Mouse (Mus musculus) midbrain, embryonic 15.5 days (tissue): ENCODE measurements around the gene Elmsan1. TPM values are rescaled to one million over a fixed set of nuclear protein-coding genes. Genes with fewer than 3 reads are reported as not detected.
"Not testable (repeated sequence)": the region's sequence is repeated elsewhere in the genome, so short reads cannot be mapped to it uniquely, and the experiment has no call there.

Experiments
- ATAC-seq: fragments of 200-750 bp; cut with Nextera tagmentation; replicated peaks from 2 replicates; pipeline ENCODE4 v1.8.0; 2017; ENCODE audit warnings: moderate TSS enrichment
- H3K27ac ChIP-seq: fragments of 300-500 bp; sonication (generic); 2 replicates; pipeline ENCODE4 v1.5.1; 2015; ENCODE audit warnings: mild to moderate bottlenecking, inconsistent platforms
- H3K27me3 ChIP-seq: fragments of 300-500 bp; sonication (generic); replicated peaks from 2 replicates; pipeline ENCODE4 v1.6.1; 2015; ENCODE audit warnings: inconsistent platforms
- H3K36me3 ChIP-seq: fragments of 300-500 bp; sonication (generic); replicated peaks from 2 replicates; pipeline ENCODE4 v1.6.1; 2015; ENCODE audit warnings: inconsistent platforms
- H3K4me1 ChIP-seq: fragments of 300-500 bp; sonication (generic); 2 replicates; pipeline ENCODE4 v1.6.1; 2015; ENCODE audit warnings: inconsistent platforms
- H3K4me2 ChIP-seq: fragments of 300-500 bp; sonication (generic); 2 replicates; pipeline ENCODE4 v1.6.1; 2015; ENCODE audit warnings: inconsistent platforms, mild to moderate bottlenecking, moderate library complexity
- H3K4me3 ChIP-seq: fragments of 300-500 bp; sonication (generic); 2 replicates; pipeline ENCODE4 v1.5.1; 2015; ENCODE audit warnings: mild to moderate bottlenecking, inconsistent platforms
- H3K9ac ChIP-seq: fragments of 300-500 bp; sonication (generic); 2 replicates; pipeline ENCODE4 v1.6.1; 2015; ENCODE audit warnings: mild to moderate bottlenecking, inconsistent platforms
- H3K9me3 ChIP-seq: fragments of 300-500 bp; sonication (generic); 2 replicates; pipeline ENCODE4 v1.6.1; 2016; ENCODE audit warnings: inconsistent platforms
- WGBS: fragments of 180-500 bp; shearing (Covaris S2); methylation state at CpG from one replicate; pipeline ENCODE4 v1.1.7; 2015; ENCODE audit warnings: mixed read lengths; 5-methylcytosine and 5-hydroxymethylcytosine counted together
- polyA plus RNA-seq: library from polyadenylated mRNA; unstranded; fragments of >200 nt; fragmentation: Nextera tagmentation; extraction: Ambion mirVana; gene quantifications from 2 replicates; pipeline ENCODE4 v1.2.1, GENCODE M21; 2015

Elmsan1 gene
- 4.3 and 4.4 TPM in 2 replicates for polyA plus RNA-seq

- peak within 1 kb of the TSS; percentile 55 for H3K9ac ChIP-seq
- peaks cover 40% of the 10 kb centered on the region for H3K4me1 ChIP-seq
- H3K36me3 ChIP-seq: no peaks in the 10 kb centered on the region
- no peaks in the 10 kb centered on the region; the same call in 1 of the 2 replicates for H3K27me3 ChIP-seq
- H3K9me3 ChIP-seq: no peaks in the 10 kb centered on the region
- peak within 1 kb of the TSS; percentile 96 for H3K4me2 ChIP-seq
- under 1% methylated on average over 81 of the region's 82 CpGs for WGBS
- H3K4me3 ChIP-seq: peak within 1 kb of the TSS; percentile 58
- peak within 1 kb of the TSS; percentile 53 for H3K27ac ChIP-seq
- ATAC-seq: peak; percentile 70
Measured at GRCm38 (mm10) chr12:84218289-84219120, at the start of gene Elmsan1. Gene Elmsan1, minus strand, starts transcription at chr12:84218881.

- WGBS: 62% methylated on average over 2 of the region's 2 CpGs
- H3K27ac ChIP-seq: no peak overlapping the region
Measured at GRCm38 (mm10) chr12:84267264-84267663, 48.6 kb upstream of the Elmsan1 start.

GRCm38 (mm10) chr12:84260363-84260762 is 41.7 kb upstream of the Elmsan1 start:
- Histone ChIP-seq H3K4me1 (no peaks in the 10 kb centered on the region), H3K36me3 (no peaks in the 10 kb centered on the region), H3K9me3 (no peaks in the 10 kb centered on the region), H3K27ac (no peak overlapping the region), H3K9ac (no peak overlapping the region), H3K4me3 (no peak overlapping the region), H3K27me3 (no peaks in the 10 kb centered on the region), H3K4me2 (no peak overlapping the region)
- ATAC-seq: no peak
- WGBS: 43% methylated on average over 7 of the region's 7 CpGs

More at GRCm38 (mm10) chr12:84267264-84267663, 48.6 kb upstream of the Elmsan1 start:
- Histone ChIP-seq H3K27me3 (no peaks in the 10 kb centered on the region), H3K4me1 (no peaks in the 10 kb centered on the region), H3K36me3 (no peaks in the 10 kb centered on the region), H3K9ac (no peak overlapping the region), H3K9me3 (no peaks in the 10 kb centered on the region), H3K4me2 (no peak overlapping the region), H3K4me3 (no peak overlapping the region)
- no peak for ATAC-seq

- Histone ChIP-seq H3K4me1 (no peaks in the 10 kb centered on the region), H3K4me3 (no peak overlapping the region), H3K9ac (no peak overlapping the region), H3K36me3 (no peaks in the 10 kb centered on the region), H3K27ac (no peak overlapping the region), H3K27me3 (no peaks in the 10 kb centered on the region), H3K4me2 (no peak overlapping the region), H3K9me3 (no peaks in the 10 kb centered on the region)
- no peak for ATAC-seq
- WGBS: 79% methylated on average over 5 of the region's 5 CpGs
Measured at GRCm38 (mm10) chr12:84254886-84255285, 36.2 kb upstream of the Elmsan1 start.

GRCm38 (mm10) chr12:84252811-84253210 is 34.1 kb upstream of the Elmsan1 start:
- H3K4me3 ChIP-seq: no peak overlapping the region
- 90% methylated on average over 5 of the region's 5 CpGs for WGBS

GRCm38 (mm10) chr12:84249217-84249616 is 30.5 kb upstream of the Elmsan1 start:
- WGBS: 5% methylated on average over 3 of the region's 3 CpGs
- H3K27me3 ChIP-seq: no peaks in the 10 kb centered on the region
- no peak overlapping the region for H3K27ac ChIP-seq
- no peaks in the 10 kb centered on the region for H3K36me3 ChIP-seq
- no peaks in the 10 kb centered on the region for H3K4me1 ChIP-seq
- no peak overlapping the region for H3K9ac ChIP-seq
- no peak for ATAC-seq
- H3K4me3 ChIP-seq: no peak overlapping the region
- H3K9me3 ChIP-seq: no peaks in the 10 kb centered on the region
- no peak overlapping the region for H3K4me2 ChIP-seq

More at GRCm38 (mm10) chr12:84252811-84253210, 34.1 kb upstream of the Elmsan1 start:
- Histone ChIP-seq H3K36me3 (no peaks in the 10 kb centered on the region), H3K9ac (no peak overlapping the region), H3K9me3 (no peaks in the 10 kb centered on the region), H3K4me2 (no peak overlapping the region), H3K4me1 (no peaks in the 10 kb centered on the region), H3K27ac (no peak overlapping the region), H3K27me3 (no peaks in the 10 kb centered on the region)
- ATAC-seq: no peak

- H3K4me3 ChIP-seq: no peak overlapping the region
- ATAC-seq: no peak
- no peaks in the 10 kb centered on the region for H3K27me3 ChIP-seq
- no peak overlapping the region for H3K27ac ChIP-seq
- H3K4me1 ChIP-seq: no peaks in the 10 kb centered on the region
- no peak overlapping the region for H3K9ac ChIP-seq
- WGBS: 65% methylated on average over 5 of the region's 5 CpGs
- H3K36me3 ChIP-seq: no peaks in the 10 kb centered on the region
- H3K9me3 ChIP-seq: no peaks in the 10 kb centered on the region
- H3K4me2 ChIP-seq: no peak overlapping the region
Measured at GRCm38 (mm10) chr12:84245683-84246082, 27.0 kb upstream of the Elmsan1 start.

- no peaks in the 10 kb centered on the region for H3K9me3 ChIP-seq
- no peaks in the 10 kb centered on the region for H3K4me1 ChIP-seq
- no peak for ATAC-seq
- no peaks in the 10 kb centered on the region for H3K36me3 ChIP-seq
- H3K4me3 ChIP-seq: no peak overlapping the region
- H3K27ac ChIP-seq: no peak overlapping the region
- H3K4me2 ChIP-seq: no peak overlapping the region
- 86% methylated on average over 7 of the region's 7 CpGs for WGBS
- no peaks in the 10 kb centered on the region for H3K27me3 ChIP-seq
- H3K9ac ChIP-seq: no peak overlapping the region
Measured at GRCm38 (mm10) chr12:84243076-84243770, 24.5 kb upstream of the Elmsan1 start.

GRCm38 (mm10) chr12:84237036-84237435 is 18.4 kb upstream of the Elmsan1 start:
- H3K27ac ChIP-seq, H3K4me1 ChIP-seq, ATAC-seq, H3K36me3 ChIP-seq, H3K9me3 ChIP-seq, H3K27me3 ChIP-seq, H3K4me2 ChIP-seq, H3K9ac ChIP-seq, H3K4me3 ChIP-seq: not testable (repeated sequence)
- whole genome bisulfite sequencing: 95% methylated on average over 5 of the region's 5 CpGs

- WGBS: 88% methylated on average over 10 of the region's 10 CpGs
- H3K27ac ChIP-seq: no peak overlapping the region
- no peak overlapping the region for H3K4me3 ChIP-seq
- H3K36me3 ChIP-seq: no peaks in the 10 kb centered on the region
- H3K9me3 ChIP-seq: no peaks in the 10 kb centered on the region
- no peaks in the 10 kb centered on the region for H3K4me1 ChIP-seq
- no peak overlapping the region for H3K4me2 ChIP-seq
- H3K27me3 ChIP-seq: no peaks in the 10 kb centered on the region
- no peak overlapping the region for H3K9ac ChIP-seq
- no peak for ATAC-seq
Measured at GRCm38 (mm10) chr12:84235981-84236752, 17.5 kb upstream of the Elmsan1 start.

- Histone ChIP-seq H3K27me3 (no peaks in the 10 kb centered on the region), H3K9me3 (no peaks in the 10 kb centered on the region), H3K4me2 (no peak overlapping the region), H3K4me3 (no peak overlapping the region), H3K9ac (no peak overlapping the region), H3K36me3 (no peaks in the 10 kb centered on the region), H3K4me1 (no peaks in the 10 kb centered on the region), H3K27ac (no peak overlapping the region)
- 97% methylated on average over 6 of the region's 6 CpGs for WGBS
- ATAC-seq: no peak
Measured at GRCm38 (mm10) chr12:84235577-84235976, 16.9 kb upstream of the Elmsan1 start.

GRCm38 (mm10) chr12:84233488-84234100 is 14.9 kb upstream of the Elmsan1 start:
- no peaks in the 10 kb centered on the region for H3K4me1 ChIP-seq
- no peak overlapping the region for H3K4me2 ChIP-seq
- no peak overlapping the region for H3K27ac ChIP-seq
- no peaks in the 10 kb centered on the region for H3K36me3 ChIP-seq
- WGBS: 89% methylated on average over 8 of the region's 8 CpGs
- ATAC-seq: no peak
- no peaks in the 10 kb centered on the region for H3K27me3 ChIP-seq
- no peak overlapping the region for H3K4me3 ChIP-seq
- no peaks in the 10 kb centered on the region for H3K9me3 ChIP-seq
- H3K9ac ChIP-seq: no peak overlapping the region
